Mouse (Mus musculus) stomach, postnatal 0 days (tissue): ENCODE data around the gene Abraxas2. TPM values are rescaled to one million over a fixed set of nuclear protein-coding genes. Genes with fewer than 3 reads are reported as not detected.

Experiments used
- ATAC-seq: fragments of 200-750 bp; cut with Nextera tagmentation; 2 replicates; pipeline ENCODE4 v1.8.0; 2017; ENCODE audit not compliant: low FRiP score, low TSS enrichment
- DNase-seq: peaks from one replicate; pipeline ENCODE4 v3.0.0-alpha.2; 2016; ENCODE audit warnings: low spot score
- H3K27ac ChIP-seq: fragments of 300-500 bp; sonication (generic); replicated peaks from 2 replicates; pipeline ENCODE4 v1.5.1; 2014; ENCODE audit warnings: mild to moderate bottlenecking, control low read depth
- H3K27me3 ChIP-seq: fragments of 300-500 bp; sonication (generic); 2 replicates; pipeline ENCODE4 v1.6.1; 2014; ENCODE audit warnings: low read length; ENCODE audit not compliant: control insufficient read depth, insufficient read depth
- H3K36me3 ChIP-seq: fragments of 300-500 bp; sonication (generic); 2 replicates; pipeline ENCODE4 v1.6.1; 2014; ENCODE audit warnings: low read length, mixed read lengths; ENCODE audit not compliant: control insufficient read depth, insufficient read depth
- H3K4me1 ChIP-seq: fragments of 300-500 bp; sonication (generic); replicated peaks from 2 replicates; pipeline ENCODE4 v1.6.1; 2014; ENCODE audit warnings: antibody characterized with exemption; ENCODE audit not compliant: control insufficient read depth, insufficient read depth
- H3K4me2 ChIP-seq: fragments of 300-500 bp; sonication (generic); replicated peaks from 2 replicates; pipeline ENCODE4 v1.6.1; 2014; ENCODE audit warnings: low read depth, mild to moderate bottlenecking, control low read depth, moderate library complexity
- H3K4me3 ChIP-seq: fragments of 300-500 bp; sonication (generic); 2 replicates; pipeline ENCODE4 v1.5.1; 2014; ENCODE audit warnings: low read depth, low read length, control low read depth
- H3K9ac ChIP-seq: fragments of 300-500 bp; sonication (generic); 2 replicates; pipeline ENCODE4 v1.6.1; 2014; ENCODE audit warnings: mild to moderate bottlenecking, low read length, control low read depth, mixed read lengths
- H3K9me3 ChIP-seq: fragments of 300-500 bp; sonication (generic); 2 replicates; pipeline ENCODE4 v1.6.1; 2016; ENCODE audit warnings: low read length; ENCODE audit not compliant: control insufficient read depth
- CTCF ChIP-seq: IDR thresholded peaks from 2 replicates; pipeline ENCODE4 v1.5.1; 2016; ENCODE audit warnings: antibody characterized with exemption, low read depth, mild to moderate bottlenecking, moderate library complexity
- EP300 ChIP-seq: optimal IDR thresholded peaks from 2 replicates; pipeline ENCODE3; 2016; ENCODE audit warnings: antibody characterized with exemption
- WGBS: fragments of 180-500 bp; shearing (Covaris S2); extraction: QIAGEN DNeasy Blood & Tissue Kit; methylation state at CpG from one replicate; pipeline ENCODE4 v1.1.7; 2014; 5-methylcytosine and 5-hydroxymethylcytosine counted together
- polyA plus RNA-seq: library from polyadenylated mRNA; unstranded; fragments of >200 nt; fragmentation: Nextera tagmentation; extraction: Ambion mirVana; gene quantifications from 2 replicates; pipeline ENCODE4 v1.2.1, GENCODE M21; 2015

Gene Abraxas2
- polyA plus RNA-seq, 1 experiment from 2014 or later = 20.2 TPM

GRCm38 (mm10) chr7:132812619-132813415, 46.2 kb upstream of the Abraxas2 start:
- DNase-seq (peak; percentile 58), ATAC-seq (peak; percentile 36; the same call in 1 of the 2 replicates)
- under 1% methylated on average over 58 of the region's 59 CpGs for WGBS
- peak overlapping the region; percentile 95 for H3K4me2 ChIP-seq
- H3K4me1 ChIP-seq = peaks cover 20% of the 10 kb centered on the region
- no peaks in the 10 kb centered on the region for H3K36me3 ChIP-seq
- H3K27ac ChIP-seq = peak overlapping the region; percentile 93
- no peaks in the 10 kb centered on the region for H3K27me3 ChIP-seq
- no peaks in the 10 kb centered on the region for H3K9me3 ChIP-seq
- no peak for TF ChIP-seq CTCF
- TF ChIP-seq EP300 = no peak
- H3K4me3 ChIP-seq = peak overlapping the region; percentile 72
- H3K9ac ChIP-seq = peak overlapping the region; percentile 87

GRCm38 (mm10) chr7:132813416-132814088, 45.5 kb upstream of the Abraxas2 start, which contains the start of gene Fam53b:
TSS of gene Fam53b (minus strand) at chr7:132813886.
- Histone ChIP-seq H3K9me3 (no peaks in the 10 kb centered on the region), H3K4me1 (peaks cover 20% of the 10 kb centered on the region), H3K36me3 (no peaks in the 10 kb centered on the region), H3K27me3 (no peaks in the 10 kb centered on the region), H3K4me3 (peak within 1 kb of the TSS; percentile 72), H3K4me2 (peak within 1 kb of the TSS; percentile 95), H3K9ac (peak within 1 kb of the TSS; percentile 87), H3K27ac (peak within 1 kb of the TSS; percentile 93)
- DNase-seq (peak; percentile 81), ATAC-seq (peak; percentile 70)
- TF ChIP-seq EP300 (no peak), CTCF (no peak; the same call in 1 of the 2 replicates)
- WGBS = under 1% methylated on average over 65 of the region's 85 CpGs

GRCm38 (mm10) chr7:132814089-132814450, 45.0 kb upstream of the Abraxas2 start:
- Histone ChIP-seq H3K4me2 (peak overlapping the region; percentile 95), H3K9ac (peak overlapping the region; percentile 87), H3K27me3 (no peaks in the 10 kb centered on the region), H3K9me3 (no peaks in the 10 kb centered on the region), H3K4me3 (peak overlapping the region; percentile 72), H3K4me1 (peaks cover 15% of the 10 kb centered on the region), H3K36me3 (no peaks in the 10 kb centered on the region), H3K27ac (peak overlapping the region; percentile 93)
- 3% methylated on average over 7 of the region's 7 CpGs for WGBS
- no peak for ATAC-seq
- peak; percentile 53 for DNase-seq
- TF ChIP-seq EP300 (no peak), CTCF (no peak)

GRCm38 (mm10) chr7:132815081-132815480, 43.9 kb upstream of the Abraxas2 start:
- H3K4me2 ChIP-seq = no peak overlapping the region
- DNase-seq = no peak
- H3K9me3 ChIP-seq = no peaks in the 10 kb centered on the region
- H3K27ac ChIP-seq = no peak overlapping the region
- no peaks in the 10 kb centered on the region for H3K36me3 ChIP-seq
- H3K4me1 ChIP-seq = peaks cover 8% of the 10 kb centered on the region
- no peak for ATAC-seq
- 63% methylated on average over 5 of the region's 5 CpGs for WGBS
- no peak overlapping the region for H3K4me3 ChIP-seq
- TF ChIP-seq CTCF (peak; percentile 55), EP300 (no peak)
- H3K27me3 ChIP-seq = no peaks in the 10 kb centered on the region
- no peak overlapping the region for H3K9ac ChIP-seq

GRCm38 (mm10) chr7:132816528-132816927, 42.5 kb upstream of the Abraxas2 start:
- H3K27me3 ChIP-seq = no peaks in the 10 kb centered on the region
- peaks cover 2% of the 10 kb centered on the region; the same call in 1 of the 2 replicates for H3K4me1 ChIP-seq
- TF ChIP-seq CTCF (no peak), EP300 (no peak)
- no peaks in the 10 kb centered on the region for H3K36me3 ChIP-seq
- H3K27ac ChIP-seq = no peak overlapping the region
- DNase-seq (no peak), ATAC-seq (no peak)
- WGBS = 55% methylated on average over 2 of the region's 2 CpGs
- no peaks in the 10 kb centered on the region for H3K9me3 ChIP-seq
- H3K9ac ChIP-seq = no peak overlapping the region
- H3K4me3 ChIP-seq = no peak overlapping the region
- no peak overlapping the region for H3K4me2 ChIP-seq
